ENCODE assay signal across 13 mouse cellular contexts in the genomic region with DNA sequence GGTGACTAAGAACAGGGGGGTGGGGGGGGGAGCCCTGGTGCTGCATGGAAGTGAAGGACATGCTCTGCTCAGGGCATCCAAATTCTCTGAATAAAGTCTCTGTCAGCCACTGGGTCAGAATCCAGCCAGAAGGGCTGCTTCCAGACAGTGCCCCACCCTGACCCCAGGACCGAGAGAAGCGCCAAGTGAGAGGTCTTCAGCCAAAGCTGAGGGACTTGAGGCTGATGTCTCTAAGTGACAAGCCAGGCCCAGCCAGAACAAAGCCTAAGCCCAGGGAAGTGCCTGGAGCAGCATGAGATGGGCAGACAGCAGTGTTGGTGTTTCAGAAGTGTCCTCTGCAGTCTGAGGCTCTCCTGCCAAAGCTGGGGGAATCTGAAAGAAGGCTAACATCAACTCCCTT.
"Had no signal": no experiment of that assay in that cellular context is flagged by ENCODE, and none has a peak within 500 bp of the region (broad histone marks: within the 10 kb centered on the region; RNA-seq: fewer than 3 reads in every experiment).

No protein-coding gene starts in this region.

- H3K9me3 ChIP-seq: liver, embryonic 15.5 days; midbrain, embryonic 15.5 days; neural tube, embryonic 12.5 days had no signal

- H3K36me3 ChIP-seq: liver, embryonic 15.5 days; midbrain, embryonic 15.5 days; neural tube, embryonic 12.5 days had no signal

- H3K9ac ChIP-seq: liver, embryonic 15.5 days; midbrain, embryonic 15.5 days; neural tube, embryonic 12.5 days had no signal

- H3K4me3 ChIP-seq: liver, embryonic 15.5 days; midbrain, embryonic 15.5 days; neural tube, embryonic 12.5 days had no signal

- ATAC-seq: lung, postnatal 0 days; midbrain, embryonic 15.5 days had no signal

- H3K27me3 ChIP-seq: liver, embryonic 15.5 days had no signal

- H3K4me2 ChIP-seq: liver, embryonic 11.5 days; liver, embryonic 15.5 days; midbrain, embryonic 15.5 days; neural tube, embryonic 12.5 days had no signal

- H3K27ac ChIP-seq: kidney, postnatal 0 days; liver, embryonic 15.5 days; midbrain, embryonic 15.5 days; neural tube, embryonic 12.5 days had no signal

- H3K4me1 ChIP-seq: liver, embryonic 15.5 days had no signal

- DNase-seq: kidney, adult 9 months; kidney, postnatal 36 days; layer of hippocampus, adult 9-11 months; layer of hippocampus, postnatal 36 days; lung, adult 2 months; thymus, adult 18-20 months; thymus, postnatal 14 days had no signal
